Mouse (Mus musculus): ENCODE data around the gene Timd2.

DNA sequence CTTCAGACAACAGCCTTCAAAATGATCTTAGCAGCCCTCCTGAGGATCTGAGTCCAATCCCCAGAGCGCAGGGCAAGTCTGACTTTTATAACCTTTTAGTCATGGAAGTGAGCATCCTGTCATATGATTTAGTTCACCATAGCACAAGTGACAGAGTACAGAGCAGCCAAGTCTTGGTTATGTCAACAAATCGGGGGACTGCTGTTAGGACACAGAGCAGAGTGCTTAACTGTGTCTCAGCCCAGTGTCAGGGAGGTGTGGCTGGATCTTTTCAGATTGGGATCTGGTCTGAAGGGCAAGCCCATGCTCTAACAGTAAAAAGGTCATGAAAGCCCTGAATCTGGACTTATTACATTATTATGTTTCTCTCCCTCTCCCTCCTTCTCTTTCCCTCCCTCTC, 46.8 kb upstream of the Timd2 start:
- TF ChIP-seq CTCF (conservative IDR thresholded peaks at IDR 0.05; ENCODE audit: insufficient read depth, insufficient read length, low read depth, low read length) (no peak), POLR2A (IDR thresholded peaks at IDR 0.05; ENCODE audit: low read depth, low read length) (no peak)

Measured in kidney, adult 2 months (tissue).